Mouse (Mus musculus) A20 (cell line): ENCODE results near the gene H2al1m.
"Not testable (repeated sequence)": the region's sequence is repeated elsewhere in the genome, so short reads cannot be mapped to it uniquely, and the experiment has no call there.

Experiments used
- DNase-seq: peaks from one replicate; pipeline ENCODE4 v3.0.0-alpha.2; 2011; ENCODE audit warnings: low read depth, low spot score

H2al1m gene

GRCm38 (mm10) chrX:9327954-9328353 is 44.4 kb downstream of the H2al1m start:
- DNase-seq = not testable (repeated sequence)

- DNase-seq = not testable (repeated sequence)
These were observed 48.9 kb downstream of the H2al1m start for GRCm38 (mm10) chrX:9332366-9332962.

- not testable (repeated sequence) for DNase-seq
These were observed 49.5 kb downstream of the H2al1m start for GRCm38 (mm10) chrX:9333035-9333434.
